ENCODE assay signal across 8 mouse cellular contexts in genomic region chr9:21759718-21760117, GRCm38 (mm10). TPM values are rescaled to one million over a fixed set of nuclear protein-coding genes. Genes with fewer than 3 reads are reported as not detected.
DNase-seq lines count a peak whose midpoint lies in the region; ATAC-seq lines count a peak whose summit lies in the region.

No protein-coding gene starts in this region.

- peak overlapping the region; percentile 70 for H3K27ac ChIP-seq in lung, embryonic 15.5 days
- peak overlapping the region; percentile 53; the same call in 1 of the 2 replicates for H3K27ac ChIP-seq in embryonic facial prominence, embryonic 11.5 days (replicated peaks; ENCODE audit: low read depth, low read length)
- H3K27ac ChIP-seq in intestine, embryonic 15.5 days, result peak overlapping the region; percentile 71
- H3K27ac ChIP-seq in neural tube, embryonic 14.5 days (ENCODE audit: low read depth, low read length), result no peak overlapping the region

- H3K9ac ChIP-seq in lung, embryonic 15.5 days, result peak overlapping the region; percentile 91
- H3K9ac ChIP-seq in embryonic facial prominence, embryonic 11.5 days (replicated peaks; ENCODE audit: low read length), result peak overlapping the region; percentile 81
- peak overlapping the region; percentile 95 for H3K9ac ChIP-seq in intestine, embryonic 15.5 days
- H3K9ac ChIP-seq in neural tube, embryonic 14.5 days (replicated peaks; ENCODE audit: low read depth, low read length), result peak overlapping the region; percentile 35; the same call in 1 of the 2 replicates

- H3K4me2 ChIP-seq in lung, embryonic 15.5 days, result peak overlapping the region; percentile 80
- H3K4me2 ChIP-seq in embryonic facial prominence, embryonic 11.5 days (ENCODE audit: low read depth, low read length), result peak overlapping the region; percentile 64
- H3K4me2 ChIP-seq in intestine, embryonic 15.5 days (replicated peaks), result peak overlapping the region; percentile 76
- peak overlapping the region; percentile 73 for H3K4me2 ChIP-seq in neural tube, embryonic 14.5 days (ENCODE audit: low read depth, low read length)

- no peaks in the 10 kb centered on the region for H3K27me3 ChIP-seq in lung, embryonic 15.5 days
- H3K27me3 ChIP-seq in embryonic facial prominence, embryonic 11.5 days (ENCODE audit: control insufficient read depth, insufficient read depth, low read length), result no peaks in the 10 kb centered on the region
- no peaks in the 10 kb centered on the region for H3K27me3 ChIP-seq in intestine, embryonic 15.5 days (replicated peaks)
- no peaks in the 10 kb centered on the region for H3K27me3 ChIP-seq in neural tube, embryonic 14.5 days (ENCODE audit: control insufficient read depth, insufficient read depth, low read length)

- peaks cover 21% of the 10 kb centered on the region for H3K36me3 ChIP-seq in lung, embryonic 15.5 days
- peaks cover 5% of the 10 kb centered on the region; the same call in 1 of the 2 replicates for H3K36me3 ChIP-seq in embryonic facial prominence, embryonic 11.5 days (replicated peaks; ENCODE audit: control insufficient read depth, insufficient read depth, low read depth, low read length)
- peaks cover 4% of the 10 kb centered on the region; the same call in 1 of the 2 replicates for H3K36me3 ChIP-seq in intestine, embryonic 15.5 days
- H3K36me3 ChIP-seq in neural tube, embryonic 14.5 days (ENCODE audit: control insufficient read depth, insufficient read depth, low read length), result no peaks in the 10 kb centered on the region

- DNase-seq in lung, postnatal 36 days, result no peak
- DNase-seq in embryonic facial prominence, embryonic 11.5 days (ENCODE audit: low spot score), result peak; percentile 33
- no peak for DNase-seq in right cerebral cortex, postnatal 10 days (ENCODE audit: low spot score in 2 of 2)
- no peak for DNase-seq in thymus, postnatal 25 days
- DNase-seq in ovary, postnatal 10 days (ENCODE audit: low spot score), result no peak

- under 1% methylated on average over 20 of the region's 20 CpGs for WGBS in lung, embryonic 15.5 days
- under 1% methylated on average over 20 of the region's 20 CpGs for WGBS in embryonic facial prominence, embryonic 11.5 days
- 0% methylated on average over 20 of the region's 20 CpGs for WGBS in intestine, embryonic 15.5 days
- under 1% methylated on average over 20 of the region's 20 CpGs for WGBS in neural tube, embryonic 14.5 days

- H3K4me1 ChIP-seq in lung, embryonic 15.5 days, result peaks cover 28% of the 10 kb centered on the region
- H3K4me1 ChIP-seq in embryonic facial prominence, embryonic 11.5 days (ENCODE audit: control insufficient read depth, insufficient read depth, low read length), result no peaks in the 10 kb centered on the region
- peaks cover 13% of the 10 kb centered on the region for H3K4me1 ChIP-seq in intestine, embryonic 15.5 days (replicated peaks)
- H3K4me1 ChIP-seq in neural tube, embryonic 14.5 days (ENCODE audit: control insufficient read depth, insufficient read depth, low read length), result 0 out of 2 replicates have a peak, but pooled peaks cover 3% of the 10 kb centered on the region

- no peaks in the 10 kb centered on the region for H3K9me3 ChIP-seq in lung, embryonic 15.5 days
- H3K9me3 ChIP-seq in embryonic facial prominence, embryonic 11.5 days (replicated peaks; ENCODE audit: control insufficient read depth, low read length), result no peaks in the 10 kb centered on the region
- no peaks in the 10 kb centered on the region for H3K9me3 ChIP-seq in intestine, embryonic 15.5 days
- no peaks in the 10 kb centered on the region for H3K9me3 ChIP-seq in neural tube, embryonic 14.5 days (ENCODE audit: control insufficient read depth, low read length)

- peak overlapping the region; percentile 83 for H3K4me3 ChIP-seq in lung, embryonic 15.5 days
- H3K4me3 ChIP-seq in embryonic facial prominence, embryonic 11.5 days (ENCODE audit: low read depth, low read length), result peak overlapping the region; percentile 82
- H3K4me3 ChIP-seq in intestine, embryonic 15.5 days (replicated peaks), result peak overlapping the region; percentile 90
- H3K4me3 ChIP-seq in neural tube, embryonic 14.5 days (ENCODE audit: low read depth, low read length), result peak overlapping the region; percentile 49

- peak; percentile 6; the same call in 1 of the 2 replicates for ATAC-seq in lung, embryonic 15.5 days (ENCODE audit: borderline replicate concordance, extremely low read depth, low FRiP score, low TSS enrichment)
- ATAC-seq in embryonic facial prominence, embryonic 11.5 days (replicated peaks; ENCODE audit: insufficient number of reproducible peaks, low FRiP score, low TSS enrichment, low read depth), result peak; percentile 19; the same call in 1 of the 2 replicates
- no peak; the same call in none of the 2 replicates for ATAC-seq in intestine, embryonic 15.5 days
- ATAC-seq in neural tube, embryonic 14.5 days (ENCODE audit: low read depth), result no peak; the same call in 1 of the 2 replicates

RNA-seq across cellular contexts. Expression of gene Spc24, which starts 0.4 kb away (rescaled TPM):
- 154 TPM in 2 replicates for polyA plus RNA-seq in lung, embryonic 15.5 days (2015; fragmentation: Nextera tagmentation; extraction: Ambion mirVana)
- polyA plus RNA-seq in embryonic facial prominence, embryonic 11.5 days (2014; fragmentation: Nextera tagmentation; extraction: Ambion mirVana), result 126 and 132 TPM in 2 replicates
- polyA plus RNA-seq in intestine, embryonic 15.5 days (2015; fragmentation: Nextera tagmentation; extraction: Ambion mirVana), result 94.2 and 107 TPM in 2 replicates
- polyA plus RNA-seq in neural tube, embryonic 14.5 days (2014; fragmentation: Nextera tagmentation; extraction: Ambion mirVana), result 11.2 and 12.5 TPM in 2 replicates

RNA-seq across cellular contexts. Expression of gene Ldlr, which starts 36.4 kb away (rescaled TPM):
- polyA plus RNA-seq in lung, embryonic 15.5 days (2015; fragmentation: Nextera tagmentation; extraction: Ambion mirVana), result 38.9 and 39.5 TPM in 2 replicates
- polyA plus RNA-seq in embryonic facial prominence, embryonic 11.5 days (2014; fragmentation: Nextera tagmentation; extraction: Ambion mirVana), result 14.7 and 15.0 TPM in 2 replicates
- 76.7 and 81.2 TPM in 2 replicates for polyA plus RNA-seq in intestine, embryonic 15.5 days (2015; fragmentation: Nextera tagmentation; extraction: Ambion mirVana)
- polyA plus RNA-seq in neural tube, embryonic 14.5 days (2014; fragmentation: Nextera tagmentation; extraction: Ambion mirVana), result 7.3 and 8.3 TPM in 2 replicates

RNA-seq across cellular contexts. Expression of gene Kank2, which starts 38.8 kb away (rescaled TPM):
- polyA plus RNA-seq in lung, embryonic 15.5 days (2015; fragmentation: Nextera tagmentation; extraction: Ambion mirVana), result 27.7 and 30.0 TPM in 2 replicates
- 6.1 and 7.6 TPM in 2 replicates for polyA plus RNA-seq in embryonic facial prominence, embryonic 11.5 days (2014; fragmentation: Nextera tagmentation; extraction: Ambion mirVana)
- 16.3 and 16.7 TPM in 2 replicates for polyA plus RNA-seq in intestine, embryonic 15.5 days (2015; fragmentation: Nextera tagmentation; extraction: Ambion mirVana)
- polyA plus RNA-seq in neural tube, embryonic 14.5 days (2014; fragmentation: Nextera tagmentation; extraction: Ambion mirVana), result 1.3 and 2.4 TPM in 2 replicates

Comparison
In these comparisons a context has a peak if more than half of its experiments do, and no peak if none do; other contexts are left out.
1. ATAC-seq: peak in lung, embryonic 15.5 days (single experiment) and embryonic facial prominence, embryonic 11.5 days (single experiment); none in intestine, embryonic 15.5 days (single experiment) and neural tube, embryonic 14.5 days (single experiment).
2. H3K9ac ChIP-seq: peak in every context shown above with its lines; median percentile 95 in intestine, embryonic 15.5 days; 91 in lung, embryonic 15.5 days; 81 in embryonic facial prominence, embryonic 11.5 days; 35 in neural tube, embryonic 14.5 days.
3. Peak in every context shown above with its lines, with median percentiles within 50 percentile points of each other: H3K4me2 ChIP-seq and H3K4me3 ChIP-seq.